Mouse (Mus musculus) limb, embryonic 10.5 days (tissue): Measurements from ENCODE around the gene Krt79. TPM values are rescaled to one million over a fixed set of nuclear protein-coding genes. Genes with fewer than 3 reads are reported as not detected.

Experiments used
- DNase-seq: peaks from one replicate; pipeline ENCODE4 v3.0.0-alpha.2; 2017; ENCODE audit warnings: low spot score
- H3K27ac ChIP-seq: fragments of 300-500 bp; sonication (generic); 2 replicates; pipeline ENCODE4 v1.5.1; 2016; ENCODE audit warnings: mild to moderate bottlenecking
- H3K27me3 ChIP-seq: fragments of 300-500 bp; sonication (generic); 2 replicates; pipeline ENCODE4 v1.6.1; 2016; ENCODE audit warnings: low read depth, mild to moderate bottlenecking; ENCODE audit not compliant: poor library complexity, severe bottlenecking
- H3K36me3 ChIP-seq: fragments of 300-500 bp; sonication (generic); 2 replicates; pipeline ENCODE4 v1.6.1; 2016; ENCODE audit warnings: mild to moderate bottlenecking, moderate library complexity
- H3K4me1 ChIP-seq: fragments of 300-500 bp; sonication (generic); 2 replicates; pipeline ENCODE4 v1.6.1; 2016
- H3K4me3 ChIP-seq: fragments of 300-500 bp; sonication (generic); 2 replicates; pipeline ENCODE4 v1.5.1; 2016; ENCODE audit warnings: mild to moderate bottlenecking, moderate library complexity
- H3K9me3 ChIP-seq: fragments of 300-500 bp; sonication (generic); replicated peaks from 2 replicates; pipeline ENCODE4 v1.6.1; 2016; ENCODE audit warnings: mild to moderate bottlenecking
- WGBS: fragments of 180-500 bp; shearing (Covaris S2); methylation state at CpG from one replicate; pipeline ENCODE4 v1.1.7; 2016; 5-methylcytosine and 5-hydroxymethylcytosine counted together
- polyA plus RNA-seq: library from polyadenylated mRNA; unstranded; fragments of >200 nt; fragmentation: Nextera tagmentation; extraction: Ambion mirVana; gene quantifications from 2 replicates; pipeline ENCODE4 v1.2.1, GENCODE M21; 2016

Krt79 gene
- polyA plus RNA-seq, 1 experiment from 2014 or later, result not detected

- Histone ChIP-seq H3K4me3 (no peak overlapping the region), H3K4me1 (peaks cover 34% of the 10 kb centered on the region), H3K36me3 (no peaks in the 10 kb centered on the region), H3K27ac (peak overlapping the region; percentile 50; the same call in 1 of the 2 replicates), H3K27me3 (peaks cover 40% of the 10 kb centered on the region), H3K9me3 (no peaks in the 10 kb centered on the region)
- 73% methylated on average over 12 of the region's 12 CpGs for WGBS
- DNase-seq, result no peak
Observed at GRCm38 (mm10) chr15:101927340-101928080, 12.6 kb downstream of the Krt79 start.

- H3K27me3 ChIP-seq, result peaks cover 15% of the 10 kb centered on the region
- WGBS, result 89% methylated on average over 1 of the region's 1 CpGs
- no peak overlapping the region for H3K27ac ChIP-seq
- H3K4me1 ChIP-seq, result peaks cover 26% of the 10 kb centered on the region
- DNase-seq, result no peak
- H3K9me3 ChIP-seq, result no peaks in the 10 kb centered on the region
- no peaks in the 10 kb centered on the region for H3K36me3 ChIP-seq
- no peak overlapping the region for H3K4me3 ChIP-seq
Observed at GRCm38 (mm10) chr15:101925041-101925440, 15.1 kb downstream of the Krt79 start.

GRCm38 (mm10) chr15:101924635-101925034 is 15.5 kb downstream of the Krt79 start, which contains the start of gene Krt4:
TSS of gene Krt4 (minus strand) at chr15:101924735.
- no peak within 1 kb of the TSS for H3K27ac ChIP-seq
- 80% methylated on average over 11 of the region's 11 CpGs for WGBS
- H3K4me1 ChIP-seq, result peaks cover 22% of the 10 kb centered on the region
- no peak for DNase-seq
- no peaks in the 10 kb centered on the region for H3K36me3 ChIP-seq
- H3K27me3 ChIP-seq, result peaks cover 11% of the 10 kb centered on the region
- no peaks in the 10 kb centered on the region for H3K9me3 ChIP-seq
- H3K4me3 ChIP-seq, result no peak within 1 kb of the TSS

- Histone ChIP-seq H3K9me3 (no peaks in the 10 kb centered on the region), H3K4me3 (no peak overlapping the region), H3K4me1 (peaks cover under 1% of the 10 kb centered on the region), H3K27me3 (0 out of 2 replicates have a peak, but pooled peaks cover under 1% of the 10 kb centered on the region), H3K27ac (no peak overlapping the region), H3K36me3 (no peaks in the 10 kb centered on the region)
- no peak for DNase-seq
- whole genome bisulfite sequencing, result 92% methylated on average over 2 of the region's 2 CpGs
Observed at GRCm38 (mm10) chr15:101922296-101922695, 17.8 kb downstream of the Krt79 start.

- Histone ChIP-seq H3K27ac (no peak overlapping the region), H3K36me3 (no peaks in the 10 kb centered on the region), H3K27me3 (no peaks in the 10 kb centered on the region), H3K4me3 (no peak overlapping the region), H3K4me1 (no peaks in the 10 kb centered on the region), H3K9me3 (no peaks in the 10 kb centered on the region)
- 73% methylated on average over 2 of the region's 2 CpGs for whole genome bisulfite sequencing
- DNase-seq, result no peak
Observed at GRCm38 (mm10) chr15:101916072-101916471, 24.1 kb downstream of the Krt79 start.

- H3K27ac ChIP-seq, result no peak overlapping the region
- no peaks in the 10 kb centered on the region for H3K36me3 ChIP-seq
- 0 out of 2 replicates have a peak, but pooled peaks cover 3% of the 10 kb centered on the region for H3K4me1 ChIP-seq
- 86% methylated on average over 5 of the region's 5 CpGs for WGBS
- H3K9me3 ChIP-seq, result no peaks in the 10 kb centered on the region
- H3K4me3 ChIP-seq, result no peak overlapping the region
- no peak for DNase-seq
- no peaks in the 10 kb centered on the region for H3K27me3 ChIP-seq
Observed at GRCm38 (mm10) chr15:101904849-101905248, 35.3 kb downstream of the Krt79 start.

GRCm38 (mm10) chr15:101902171-101903149 is 37.7 kb downstream of the Krt79 start:
- no peaks in the 10 kb centered on the region for H3K36me3 ChIP-seq
- no peak overlapping the region for H3K4me3 ChIP-seq
- H3K27me3 ChIP-seq, result no peaks in the 10 kb centered on the region
- no peak overlapping the region for H3K27ac ChIP-seq
- no peaks in the 10 kb centered on the region for H3K4me1 ChIP-seq
- no peak for DNase-seq
- WGBS, result 65% methylated on average over 12 of the region's 12 CpGs
- no peaks in the 10 kb centered on the region for H3K9me3 ChIP-seq

GRCm38 (mm10) chr15:101895216-101895615 is 44.9 kb downstream of the Krt79 start:
- Histone ChIP-seq H3K27ac (no peak overlapping the region), H3K4me3 (no peak overlapping the region), H3K27me3 (no peaks in the 10 kb centered on the region), H3K4me1 (no peaks in the 10 kb centered on the region), H3K36me3 (no peaks in the 10 kb centered on the region), H3K9me3 (no peaks in the 10 kb centered on the region)
- WGBS, result 92% methylated on average over 4 of the region's 4 CpGs
- DNase-seq, result no peak

- Histone ChIP-seq H3K9me3 (no peaks in the 10 kb centered on the region), H3K27ac (no peak within 1 kb of the TSS), H3K4me1 (no peaks in the 10 kb centered on the region), H3K36me3 (no peaks in the 10 kb centered on the region), H3K27me3 (0 out of 2 replicates have a peak, but pooled peaks cover 3% of the 10 kb centered on the region), H3K4me3 (no peak within 1 kb of the TSS)
- 59% methylated on average over 4 of the region's 4 CpGs for WGBS
- no peak for DNase-seq
Observed at GRCm38 (mm10) chr15:101892820-101893219, 47.3 kb downstream of the Krt79 start, which contains the start of gene Krt76. TSS of gene Krt76 (minus strand) at chr15:101892920.

- no peaks in the 10 kb centered on the region for H3K9me3 ChIP-seq
- H3K4me3 ChIP-seq, result no peak overlapping the region
- 33% methylated on average over 10 of the region's 11 CpGs for WGBS
- no peaks in the 10 kb centered on the region for H3K36me3 ChIP-seq
- H3K4me1 ChIP-seq, result no peaks in the 10 kb centered on the region
- peak; percentile 53 for DNase-seq
- no peak overlapping the region for H3K27ac ChIP-seq
- H3K27me3 ChIP-seq, result no peaks in the 10 kb centered on the region
Observed at GRCm38 (mm10) chr15:101879776-101880175, 60.3 kb downstream of the Krt79 start.
